Mouse (Mus musculus) heart, postnatal 4 days (tissue): ENCODE measurements at regions not wholly inside any gene's neighbourhood (a gene's known extent, or its start where the extent isn't known, plus 50 kb on each side); places are given as distances from the start of the nearest gene placed in this dataset.
A peak's percentile ranks its signal among the peaks of the same experiment; 100 is the strongest.

Source experiments
- DNase-seq: peaks from one replicate; pipeline ENCODE4 v3.0.0; 2021
- microRNA-seq, 2 experiments: library from miRNA; unstranded; fragments of <30 nt; microRNA quantifications; one replicate each; pipeline ENCODE4 v1.2.0; 2021 to 2022

- peak; percentile 59 for DNase-seq
These were observed 1861.7 kb upstream of the Lrrc6 start for GRCm38 (mm10) chr15:68362081-68363057.

DNA sequence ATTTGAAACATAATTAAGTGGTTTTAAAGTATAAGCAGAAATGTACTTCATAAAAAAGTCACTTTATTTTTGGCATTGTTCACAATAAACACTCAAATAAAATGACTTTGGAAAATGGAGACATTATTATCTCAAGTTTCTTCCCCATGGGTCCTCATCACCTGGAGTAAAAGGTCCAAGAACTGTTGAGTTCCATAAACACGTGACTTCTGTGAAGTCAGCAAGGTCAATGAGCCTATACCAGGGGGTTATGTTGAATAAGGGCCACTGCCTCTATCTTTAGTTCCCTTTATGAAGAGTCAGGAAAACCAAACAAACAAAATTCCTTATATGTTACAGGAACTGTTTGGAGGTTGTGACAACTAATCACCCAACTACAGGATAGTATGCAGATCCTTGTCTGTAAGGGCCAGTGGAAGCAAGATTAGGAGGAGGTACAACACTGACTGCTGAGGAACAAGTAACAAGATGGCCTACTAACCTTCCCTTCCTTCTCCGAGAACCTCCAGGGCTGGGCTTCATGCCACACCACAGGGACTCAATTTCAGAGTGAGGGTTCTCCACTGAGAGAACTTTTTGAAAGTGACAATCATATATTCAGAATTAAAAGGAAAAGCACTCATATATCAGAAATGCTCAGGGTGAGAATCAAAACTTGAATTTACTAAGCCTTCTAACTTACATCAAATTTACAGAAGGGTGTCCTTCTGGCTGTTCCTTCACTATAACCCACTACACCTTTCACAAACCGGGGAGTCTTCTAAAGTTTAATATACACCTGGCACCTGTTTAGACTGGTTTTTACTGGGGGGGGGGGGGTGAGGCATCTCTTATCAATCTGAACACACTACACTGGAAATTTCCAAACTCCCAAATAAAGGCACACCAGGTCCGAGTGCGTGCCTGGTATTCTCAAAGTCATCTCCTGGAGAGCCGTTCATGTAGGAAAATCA is 1860.5 kb upstream of the Lrrc6 start:
- DNase-seq: no peak

DNA sequence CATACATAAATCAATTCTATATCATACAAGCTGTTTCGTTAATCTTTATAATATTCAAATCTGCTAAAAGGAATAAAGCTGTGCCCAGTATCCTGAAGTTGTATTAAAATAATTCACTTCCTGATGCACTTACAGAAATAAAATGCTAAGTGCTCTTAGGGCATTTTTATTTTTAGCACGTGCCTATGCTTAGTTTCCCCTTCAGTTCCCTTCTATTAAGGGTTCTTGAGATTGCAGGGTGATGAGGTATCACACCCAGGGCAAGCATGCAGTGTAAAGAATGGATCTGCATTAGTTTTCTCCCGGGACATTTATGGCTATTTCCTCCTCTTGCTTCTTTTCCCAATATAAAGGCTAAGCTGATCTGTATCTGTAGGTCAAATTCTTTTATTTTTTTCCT is 1858.8 kb upstream of the Lrrc6 start:
- no peak for DNase-seq

GRCm38 (mm10) chr15:68355957-68356356 is 1855.2 kb upstream of the Lrrc6 start:
- no peak for DNase-seq

- no peak for DNase-seq
These were observed 1843.9 kb upstream of the Lrrc6 start for GRCm38 (mm10) chr15:68344652-68345051.

DNA sequence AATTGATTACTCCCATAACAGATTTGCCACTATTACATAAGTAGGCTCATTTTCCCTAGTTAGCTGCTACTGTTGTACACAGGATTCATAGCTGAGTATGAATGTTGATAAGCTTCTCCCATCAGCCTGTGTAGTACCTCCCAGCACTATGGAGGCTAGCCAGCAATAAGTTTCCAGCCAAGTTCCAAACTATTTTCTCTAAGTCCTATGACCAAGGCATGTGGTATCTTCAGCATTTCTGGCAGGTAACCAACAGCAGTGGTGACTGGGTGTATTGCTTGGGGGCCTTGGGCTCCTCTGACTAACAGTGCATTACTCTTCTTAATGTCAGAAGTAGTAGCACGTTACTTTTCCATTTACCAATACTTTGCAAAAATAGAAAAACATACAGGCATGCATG is 1841.8 kb upstream of the Lrrc6 start:
- peak; percentile 83 for DNase-seq

GRCm38 (mm10) chr15:68341056-68341455 is 1840.3 kb upstream of the Lrrc6 start:
- DNase-seq: no peak

DNA sequence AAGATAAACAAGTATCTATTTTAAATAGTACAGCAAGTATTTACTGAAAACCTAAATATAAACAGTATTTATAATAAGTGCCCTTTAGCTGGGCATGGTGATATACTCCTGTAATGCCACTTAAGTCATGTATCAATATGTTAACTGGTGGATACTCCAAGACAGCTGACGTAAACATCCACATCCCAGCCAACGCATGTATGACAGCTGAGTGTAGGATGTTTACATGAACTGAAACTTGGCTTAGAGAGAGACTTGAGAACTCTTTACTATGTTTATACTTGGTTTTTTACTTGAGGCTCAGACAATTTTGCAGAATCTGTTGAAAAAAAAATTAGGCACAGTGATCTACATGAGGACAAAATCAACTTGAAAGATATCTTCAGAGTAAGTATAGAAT is 1836.6 kb upstream of the Lrrc6 start:
- no peak for DNase-seq

GRCm38 (mm10) chr15:68335837-68336236 is 1835.1 kb upstream of the Lrrc6 start:
- DNase-seq: no peak

DNA sequence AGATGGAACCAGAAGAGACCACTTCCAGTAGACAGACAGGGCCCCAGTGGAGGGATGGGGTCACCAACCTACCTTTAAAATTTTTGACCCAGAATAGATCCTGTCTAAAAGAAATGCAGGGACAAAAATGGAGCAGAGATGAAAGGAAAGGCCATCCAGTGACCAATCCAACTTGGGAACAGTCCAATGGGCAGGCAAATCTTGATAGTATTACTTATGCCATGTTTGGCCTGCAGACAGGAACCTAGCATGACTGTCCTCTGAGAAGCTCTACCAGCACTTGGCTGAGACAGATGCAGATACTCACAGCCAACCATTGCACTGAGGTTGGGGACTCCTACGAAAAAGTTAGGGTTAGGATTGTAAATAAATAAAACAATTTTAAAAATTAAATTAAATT is 1815.4 kb upstream of the Lrrc6 start:
- no peak for DNase-seq

Small RNA genes in the stretch of these regions (microRNA-seq; reads per million reads assigned to microRNA genes)
- gene Mir30b: 334 to 415 reads per million in 2 experiments
- gene Mir30d: 13,525 to 38,792 reads per million in 2 experiments
